Mouse (Mus musculus): ENCODE data around the gene Usf1. TPM values are rescaled to one million over a fixed set of nuclear protein-coding genes. Genes with fewer than 3 reads are reported as not detected.
A peak's percentile ranks its signal among the peaks of the same experiment; 100 is the strongest.

Gene Usf1
- 66.4 and 67.7 TPM in 2 replicates for polyA plus RNA-seq (2015; fragmentation: Nextera tagmentation; extraction: Ambion mirVana)

DNA sequence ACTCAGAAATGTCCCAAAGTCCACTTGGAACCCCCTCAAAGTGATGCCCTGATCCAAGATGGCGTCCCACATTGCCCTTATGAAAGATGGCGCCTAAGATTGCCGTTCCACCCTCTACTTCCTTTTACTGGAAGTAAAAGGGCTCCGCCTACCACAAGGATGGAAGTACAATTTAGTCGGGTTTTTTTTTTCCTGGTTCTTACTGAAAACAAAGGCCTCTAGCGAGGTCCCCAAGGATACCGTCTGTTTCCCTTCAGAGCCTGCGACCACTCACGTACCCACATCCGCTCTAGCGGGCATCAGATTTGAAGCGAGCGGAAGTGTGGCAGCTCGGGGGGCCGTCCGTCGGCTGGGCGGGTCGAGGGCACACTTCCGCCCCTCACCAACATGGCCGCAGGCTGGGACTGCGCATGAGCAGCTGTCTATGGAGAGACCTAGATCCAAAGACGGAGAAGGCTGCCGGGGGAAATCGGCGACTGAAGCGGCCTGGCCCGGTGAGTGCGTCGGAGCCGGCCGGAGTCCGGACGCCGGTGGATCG, at the start of gene Usf1:
Gene Usf1 (plus strand): TSS at position 367 of the 538 bp plus-strand sequence.
- Histone ChIP-seq H3K9me3 (ENCODE audit: low read length) (no peaks in the 10 kb centered on the region), H3K27me3 (replicated peaks; ENCODE audit: insufficient read depth, low read length) (no peaks in the 10 kb centered on the region), H3K27ac (ENCODE audit: low read length) (peak within 1 kb of the TSS; percentile 84), H3K4me2 (replicated peaks; ENCODE audit: low read depth, low read length) (peak within 1 kb of the TSS; percentile 71), H3K9ac (replicated peaks; ENCODE audit: low read depth) (peak within 1 kb of the TSS; percentile 94), H3K4me1 (ENCODE audit: insufficient read depth, low read depth, low read length) (no peaks in the 10 kb centered on the region; the same call in 1 of the 2 replicates), H3K36me3 (ENCODE audit: insufficient read depth, low read length) (no peaks in the 10 kb centered on the region; the same call in 1 of the 2 replicates), H3K4me3 (ENCODE audit: low read depth, low read length) (peak within 1 kb of the TSS; percentile 96)
- WGBS, result 5% methylated on average over 36 of the region's 36 CpGs
- TF ChIP-seq CTCF (IDR thresholded peaks at IDR 0.05) (peak; percentile 21; the same call in 1 of the 2 replicates), EP300 (IDR thresholded peaks at IDR 0.05) (peak; percentile 80)
- DNase-seq (ENCODE audit: low spot score) (peak; percentile 98), ATAC-seq (peak; percentile 99)

DNA sequence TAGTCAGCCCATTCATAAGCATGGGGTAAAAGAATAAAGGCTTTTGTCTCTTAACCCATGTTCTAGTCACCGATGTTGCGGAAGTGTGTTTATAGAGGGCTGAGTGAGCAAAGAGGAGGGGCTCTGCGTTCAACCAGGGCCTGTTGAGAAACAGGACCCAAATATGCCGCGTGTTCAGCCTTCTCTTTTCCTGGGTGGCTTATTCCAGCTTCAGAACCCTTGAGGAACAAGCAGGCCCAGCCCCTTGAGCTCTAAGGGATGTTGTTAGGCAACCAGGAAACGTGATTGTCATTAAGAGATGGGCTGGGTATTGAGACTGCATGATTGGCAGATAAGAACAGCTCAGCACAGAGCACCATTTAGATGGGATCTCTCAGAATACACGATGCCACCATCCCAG, 45.2 kb upstream of the Usf1 start:
- TF ChIP-seq EP300 (IDR thresholded peaks at IDR 0.05), result no peak
- no peak for TF ChIP-seq CTCF (IDR thresholded peaks at IDR 0.05)
- ATAC-seq (0 out of 2 replicates have a peak, but pooled peaks have one; percentile 20), DNase-seq (ENCODE audit: low spot score) (peak; percentile 61)
- H3K27me3 ChIP-seq (replicated peaks; ENCODE audit: insufficient read depth, low read length), result no peaks in the 10 kb centered on the region
- H3K9ac ChIP-seq (replicated peaks; ENCODE audit: low read depth), result no peak overlapping the region
- 40% methylated on average over 7 of the region's 7 CpGs for WGBS
- H3K36me3 ChIP-seq (ENCODE audit: insufficient read depth, low read length), result no peaks in the 10 kb centered on the region
- 0 out of 2 replicates have a peak, but pooled peaks cover 4% of the 10 kb centered on the region for H3K4me1 ChIP-seq (ENCODE audit: insufficient read depth, low read depth, low read length)
- H3K9me3 ChIP-seq (ENCODE audit: low read length), result no peaks in the 10 kb centered on the region
- no peak overlapping the region for H3K4me2 ChIP-seq (replicated peaks; ENCODE audit: low read depth, low read length)
- H3K27ac ChIP-seq (ENCODE audit: low read length), result no peak overlapping the region
- H3K4me3 ChIP-seq (ENCODE audit: low read depth, low read length), result no peak overlapping the region

DNA sequence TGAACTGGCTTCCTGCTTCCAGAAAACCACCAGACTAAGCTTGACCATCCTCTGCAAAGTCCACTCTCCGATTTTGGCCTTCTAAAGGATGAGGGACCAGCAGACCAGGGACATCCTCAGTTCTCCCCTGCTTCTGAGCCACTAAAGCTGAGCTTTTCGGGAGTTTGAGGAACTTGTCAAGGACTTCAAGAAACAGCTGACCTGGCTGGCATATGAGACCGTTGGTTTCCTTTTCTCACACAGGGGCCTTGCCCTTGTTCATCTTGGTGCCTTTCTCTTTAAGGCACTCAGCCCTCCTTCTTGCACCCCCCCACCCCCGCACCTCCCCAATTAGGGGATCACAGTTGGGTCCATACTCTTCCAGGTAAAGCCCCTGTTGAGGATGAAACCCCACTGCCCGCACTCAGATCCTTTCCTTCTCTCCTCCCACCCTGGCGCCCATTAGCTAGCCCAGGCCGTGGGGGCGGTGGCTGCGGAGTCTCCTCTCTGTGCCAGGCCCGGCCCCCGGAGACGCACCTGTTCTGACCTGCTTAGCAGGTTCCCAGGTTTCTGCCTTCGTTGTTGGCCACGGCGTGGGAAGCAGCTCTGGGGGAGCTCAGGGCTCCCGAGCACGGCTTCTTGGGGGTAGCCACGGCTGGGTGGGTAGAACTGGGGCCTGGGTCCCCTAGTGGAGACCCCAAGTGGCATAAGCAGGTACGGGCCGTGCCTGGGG, 41.1 kb upstream of the Usf1 start, which contains the start of gene Nectin4:
Gene Nectin4 (plus strand): TSS at position 255 of the 712 bp plus-strand sequence.
- Histone ChIP-seq H3K4me2 (replicated peaks; ENCODE audit: low read depth, low read length) (peak within 1 kb of the TSS; percentile 36), H3K27me3 (replicated peaks; ENCODE audit: insufficient read depth, low read length) (no peaks in the 10 kb centered on the region), H3K9me3 (ENCODE audit: low read length) (no peaks in the 10 kb centered on the region), H3K9ac (replicated peaks; ENCODE audit: low read depth) (peak within 1 kb of the TSS; percentile 9), H3K27ac (ENCODE audit: low read length) (peak within 1 kb of the TSS; percentile 89), H3K4me3 (ENCODE audit: low read depth, low read length) (peak within 1 kb of the TSS; percentile 8; the same call in 1 of the 2 replicates), H3K36me3 (ENCODE audit: insufficient read depth, low read length) (no peaks in the 10 kb centered on the region), H3K4me1 (ENCODE audit: insufficient read depth, low read depth, low read length) (peaks cover 4% of the 10 kb centered on the region; the same call in 1 of the 2 replicates)
- peak; percentile 81 for DNase-seq (ENCODE audit: low spot score)
- TF ChIP-seq EP300 (IDR thresholded peaks at IDR 0.05) (no peak), CTCF (IDR thresholded peaks at IDR 0.05) (no peak)
- 19% methylated on average over 20 of the region's 20 CpGs for WGBS
- ATAC-seq, result peak; percentile 90

DNA sequence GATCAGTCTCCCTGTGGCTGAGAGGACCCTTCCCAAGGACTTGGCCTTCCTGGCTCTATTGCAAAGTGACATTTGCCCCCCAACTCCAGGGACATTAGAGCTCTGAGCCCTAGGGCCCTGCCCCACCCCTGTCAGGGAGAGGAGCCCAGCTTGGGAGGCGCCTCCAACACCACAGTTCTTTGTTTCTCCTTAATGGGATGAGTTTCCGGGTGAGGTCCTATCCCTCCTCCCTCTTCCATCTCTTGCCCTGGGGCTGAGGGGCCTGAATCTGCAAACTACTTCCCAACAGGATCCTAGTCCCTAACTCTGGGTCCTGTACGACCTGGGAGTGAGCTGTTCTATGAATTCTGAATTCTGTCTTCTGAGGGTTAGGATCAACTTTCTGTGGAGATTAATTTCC, 38.2 kb upstream of the Usf1 start:
- no peak overlapping the region for H3K27ac ChIP-seq (ENCODE audit: low read length)
- H3K4me1 ChIP-seq (ENCODE audit: insufficient read depth, low read depth, low read length), result peaks cover 4% of the 10 kb centered on the region; the same call in 1 of the 2 replicates
- DNase-seq (ENCODE audit: low spot score), result no peak
- no peaks in the 10 kb centered on the region for H3K36me3 ChIP-seq (ENCODE audit: insufficient read depth, low read length)
- 61% methylated on average over 3 of the region's 3 CpGs for WGBS
- H3K4me3 ChIP-seq (ENCODE audit: low read depth, low read length), result no peak overlapping the region
- no peaks in the 10 kb centered on the region for H3K27me3 ChIP-seq (replicated peaks; ENCODE audit: insufficient read depth, low read length)
- H3K9me3 ChIP-seq (ENCODE audit: low read length), result no peaks in the 10 kb centered on the region
- TF ChIP-seq EP300 (IDR thresholded peaks at IDR 0.05) (no peak), CTCF (IDR thresholded peaks at IDR 0.05) (no peak)
- H3K4me2 ChIP-seq (replicated peaks; ENCODE audit: low read depth, low read length), result 0 out of 2 replicates have a peak overlapping the region, but pooled peaks have one; percentile 8
- ATAC-seq, result no peak
- no peak overlapping the region for H3K9ac ChIP-seq (replicated peaks; ENCODE audit: low read depth)

DNA sequence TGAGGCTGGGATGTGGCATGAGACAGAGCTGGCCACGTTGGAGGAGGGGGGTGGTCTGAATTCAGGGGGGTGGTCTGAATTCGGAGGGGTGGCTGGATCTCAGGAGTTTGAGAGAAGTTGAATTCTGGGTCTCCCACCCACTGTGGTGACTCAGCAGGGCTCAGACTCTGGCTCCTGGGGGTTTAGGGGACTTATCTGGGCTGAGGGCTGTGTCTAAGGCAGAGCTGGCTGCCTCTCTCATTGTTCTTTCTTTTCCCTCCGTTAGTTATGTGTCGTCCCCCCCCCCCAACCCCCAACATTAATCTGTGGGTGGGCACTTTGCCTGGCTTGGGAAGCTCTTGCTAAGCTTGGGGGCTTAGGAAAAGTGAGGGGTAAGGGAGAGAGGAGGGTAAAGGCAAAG, 37.2 kb upstream of the Usf1 start:
- H3K4me3 ChIP-seq (ENCODE audit: low read depth, low read length), result no peak overlapping the region
- 6% methylated on average over 4 of the region's 4 CpGs for whole genome bisulfite sequencing
- H3K4me2 ChIP-seq (replicated peaks; ENCODE audit: low read depth, low read length), result no peak overlapping the region
- H3K27me3 ChIP-seq (replicated peaks; ENCODE audit: insufficient read depth, low read length), result no peaks in the 10 kb centered on the region
- H3K36me3 ChIP-seq (ENCODE audit: insufficient read depth, low read length), result no peaks in the 10 kb centered on the region
- H3K27ac ChIP-seq (ENCODE audit: low read length), result no peak overlapping the region
- ATAC-seq, result no peak
- no peak for TF ChIP-seq CTCF (IDR thresholded peaks at IDR 0.05)
- TF ChIP-seq EP300 (IDR thresholded peaks at IDR 0.05), result no peak
- no peaks in the 10 kb centered on the region for H3K9me3 ChIP-seq (ENCODE audit: low read length)
- H3K9ac ChIP-seq (replicated peaks; ENCODE audit: low read depth), result no peak overlapping the region
- DNase-seq (ENCODE audit: low spot score), result no peak
- H3K4me1 ChIP-seq (ENCODE audit: insufficient read depth, low read depth, low read length), result peaks cover 4% of the 10 kb centered on the region; the same call in 1 of the 2 replicates

DNA sequence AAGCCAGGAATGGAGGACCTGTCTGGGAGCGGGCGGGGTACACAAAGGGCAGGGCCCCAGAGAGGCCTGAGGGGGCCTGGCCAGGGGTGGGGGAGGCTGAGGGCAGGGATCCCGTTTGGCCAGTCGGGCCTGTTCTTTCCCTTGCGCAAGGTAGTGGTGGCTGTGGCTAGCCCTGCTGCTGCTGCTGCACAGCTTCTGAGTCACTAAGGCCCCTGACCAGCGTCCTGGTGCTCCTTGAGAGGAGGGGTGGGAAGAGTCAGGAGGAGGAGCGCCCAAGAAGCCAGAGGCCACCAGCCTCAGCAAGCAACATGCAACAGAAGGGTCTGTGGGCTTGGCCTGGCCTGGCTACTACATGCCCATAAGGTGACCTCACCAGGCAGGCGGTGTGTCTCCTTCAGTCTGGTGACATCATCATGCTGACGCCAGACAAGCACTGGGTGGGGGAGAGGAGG, 35.4 kb upstream of the Usf1 start:
- TF ChIP-seq CTCF (IDR thresholded peaks at IDR 0.05) (no peak), EP300 (IDR thresholded peaks at IDR 0.05) (peak; percentile 71)
- peak; percentile 95 for ATAC-seq
- no peaks in the 10 kb centered on the region for H3K36me3 ChIP-seq (ENCODE audit: insufficient read depth, low read length)
- H3K27ac ChIP-seq (ENCODE audit: low read length), result peak overlapping the region; percentile 43; the same call in 1 of the 2 replicates
- no peak overlapping the region for H3K4me2 ChIP-seq (replicated peaks; ENCODE audit: low read depth, low read length)
- no peaks in the 10 kb centered on the region for H3K9me3 ChIP-seq (ENCODE audit: low read length)
- no peaks in the 10 kb centered on the region; the same call in 1 of the 2 replicates for H3K4me1 ChIP-seq (ENCODE audit: insufficient read depth, low read depth, low read length)
- H3K27me3 ChIP-seq (replicated peaks; ENCODE audit: insufficient read depth, low read length), result no peaks in the 10 kb centered on the region
- WGBS, result 36% methylated on average over 9 of the region's 9 CpGs
- H3K9ac ChIP-seq (replicated peaks; ENCODE audit: low read depth), result no peak overlapping the region
- DNase-seq (ENCODE audit: low spot score), result peak; percentile 89
- H3K4me3 ChIP-seq (ENCODE audit: low read depth, low read length), result no peak overlapping the region

All from lung, postnatal 0 days (tissue).